Mouse (Mus musculus): ENCODE results near the gene Abcc8. TPM values are rescaled to one million over a fixed set of nuclear protein-coding genes. Genes with fewer than 3 reads are reported as not detected.

Abcc8 gene
- polyA plus RNA-seq (2014; fragmentation: Illumina TruSeq; extraction: RNeasy Lipid Tissue Mini Kit (QIAGEN cat#74804); ENCODE audit: low read depth, low replicate concordance), result 43.4 TPM

GRCm38 (mm10) chr7:46179431-46180275 lies at the start of gene Abcc8:
TSS of gene Abcc8 (minus strand) at chr7:46180033.

GRCm38 (mm10) chr7:46100563-46100962 lies 79.3 kb downstream of the Abcc8 start, which contains the start of gene Kcnj11:
TSS of gene Kcnj11 (minus strand) at chr7:46100764.

Other genes starting within 250 kb of the Abcc8 start
- not detected for gene Abcc6, start 149.7 kb downstream of the Abcc8 start, polyA plus RNA-seq (2014; fragmentation: Illumina TruSeq; extraction: RNeasy Lipid Tissue Mini Kit (QIAGEN cat#74804); ENCODE audit: low read depth, low replicate concordance)
- 68.8 TPM for gene Nomo1, start 146.3 kb downstream of the Abcc8 start, polyA plus RNA-seq (2014; fragmentation: Illumina TruSeq; extraction: RNeasy Lipid Tissue Mini Kit (QIAGEN cat#74804); ENCODE audit: low read depth, low replicate concordance)
- gene Kcnj11, start 79.3 kb downstream of the Abcc8 start, polyA plus RNA-seq (2014; fragmentation: Illumina TruSeq; extraction: RNeasy Lipid Tissue Mini Kit (QIAGEN cat#74804); ENCODE audit: low read depth, low replicate concordance), result 138 TPM
- 4.4 TPM for gene Ush1c, start 58.5 kb upstream of the Abcc8 start, polyA plus RNA-seq (2014; fragmentation: Illumina TruSeq; extraction: RNeasy Lipid Tissue Mini Kit (QIAGEN cat#74804); ENCODE audit: low read depth, low replicate concordance)
- not detected for gene Otog, start 61.0 kb upstream of the Abcc8 start, polyA plus RNA-seq (2014; fragmentation: Illumina TruSeq; extraction: RNeasy Lipid Tissue Mini Kit (QIAGEN cat#74804); ENCODE audit: low read depth, low replicate concordance)
- gene Myod1, start 196.4 kb upstream of the Abcc8 start, polyA plus RNA-seq (2014; fragmentation: Illumina TruSeq; extraction: RNeasy Lipid Tissue Mini Kit (QIAGEN cat#74804); ENCODE audit: low read depth, low replicate concordance), result not detected
- 0.18 TPM for gene Kcnc1, start 216.5 kb upstream of the Abcc8 start, polyA plus RNA-seq (2014; fragmentation: Illumina TruSeq; extraction: RNeasy Lipid Tissue Mini Kit (QIAGEN cat#74804); ENCODE audit: low read depth, low replicate concordance)